Mouse (Mus musculus): ENCODE data around the gene Uhrf1. TPM values are rescaled to one million over a fixed set of nuclear protein-coding genes. Genes with fewer than 3 reads are reported as not detected.
A peak's percentile ranks its signal among the peaks of the same experiment; 100 is the strongest.
"Not testable (repeated sequence)": the region's sequence is repeated elsewhere in the genome, so short reads cannot be mapped to it uniquely, and the experiment has no call there.

Uhrf1 gene
- 10 to 100 TPM in 1 of 2 experiments, 1 to 10 TPM in 1; 4.8 to 12.2 TPM for total RNA-seq (2021)
- long read RNA-seq, experiment 1, transcript Uhrf1-201 (17 exons, 3,586 nt), result major isoform, 5 of 16 reads
- long read RNA-seq, experiment 1, partial matches to known transcripts, result 3 of 16 reads
- long read RNA-seq, experiment 1, other reads (novel, unspliced or antisense), result 4 of 16 reads
- long read RNA-seq, experiment 2, partial matches to known transcripts, result 1 of 5 reads
- long read RNA-seq, experiment 2, other reads (novel, unspliced or antisense), result 1 of 5 reads

DNA sequence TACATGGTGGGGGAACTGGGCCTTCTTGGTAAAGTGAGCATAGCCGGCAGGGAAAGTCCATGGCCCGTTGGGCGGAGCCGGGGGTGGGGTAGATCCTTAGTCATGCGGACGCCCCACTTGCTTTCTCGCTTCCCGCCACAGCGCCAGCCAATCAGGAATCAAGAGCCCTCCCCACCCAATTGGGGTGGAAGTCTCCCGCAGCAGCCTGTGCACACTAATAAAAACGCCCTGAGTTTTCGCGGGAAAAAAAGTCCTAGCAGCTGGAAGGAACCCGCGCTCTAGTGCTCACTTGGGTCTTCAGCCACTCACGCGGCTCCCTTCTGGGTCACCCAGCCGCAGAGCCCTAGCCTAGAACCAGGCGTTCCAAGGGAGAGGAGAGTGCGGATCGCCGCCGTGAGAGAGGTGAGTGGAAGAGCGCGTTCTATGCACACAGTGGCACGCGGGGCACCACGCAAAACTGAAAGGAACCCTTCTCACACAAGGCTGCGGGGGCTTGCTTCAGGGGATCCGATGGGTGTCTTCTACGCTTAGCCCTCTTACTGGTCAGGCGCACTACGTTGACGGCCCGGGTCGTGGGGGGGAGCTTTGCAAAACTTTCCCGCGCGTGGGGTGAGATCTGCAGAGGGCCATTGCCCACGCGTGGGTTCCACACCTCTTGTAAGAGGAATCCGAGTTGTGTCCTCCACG, at the start of gene Uhrf1:
TSS of gene Uhrf1 (plus strand) at position 162 of the 687 bp plus-strand sequence.
- peak; percentile 74 to 81 for DNase-seq
- intact Hi-C loops (cut with DNase I), result no loop called here

GRCm38 (mm10) chr17:56254695-56255094, 48.4 kb upstream of the Uhrf1 start:
- intact Hi-C loops (cut with DNase I), result loop anchor here (1.0 to 10.0 kb wide), 3 partner anchors 58 to 300 kb away; partner anchors contain the start of genes Ebi3 and Yju2
- no peak for DNase-seq

GRCm38 (mm10) chr17:56255429-56255828, 47.7 kb upstream of the Uhrf1 start:
- intact Hi-C loops (cut with DNase I), result loop anchor here (1.0 to 10.0 kb wide), 3 partner anchors 59 to 301 kb away; partner anchors contain the start of genes Ebi3 and Yju2

DNA sequence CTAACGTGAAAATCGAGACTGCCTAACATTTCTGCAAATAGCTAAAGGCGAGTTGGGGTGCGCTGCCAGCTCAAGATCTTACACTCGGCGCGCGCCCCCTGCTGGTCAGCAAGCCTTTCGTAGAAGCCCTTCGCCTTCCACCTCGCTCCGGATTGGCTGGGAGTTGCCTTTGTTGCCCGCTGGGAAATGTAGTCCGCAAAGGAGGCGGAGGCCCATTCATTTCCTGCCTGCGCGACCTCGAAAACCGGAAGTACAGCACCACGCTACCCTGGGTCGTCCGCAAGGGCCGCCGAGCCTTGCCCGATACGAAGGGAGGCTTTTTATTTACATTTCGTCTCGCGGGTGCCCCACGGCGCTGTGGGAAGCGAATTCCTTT, 47.3 kb upstream of the Uhrf1 start:
- peak; percentile 99 for DNase-seq
- intact Hi-C loops (cut with DNase I), result loop anchor here (1.0 to 10.0 kb wide), 3 partner anchors 59 to 301 kb away; partner anchors contain the start of genes Ebi3 and Yju2

More at GRCm38 (mm10) chr17:56255429-56255828, 47.7 kb upstream of the Uhrf1 start:
- DNase-seq, result no peak

DNA sequence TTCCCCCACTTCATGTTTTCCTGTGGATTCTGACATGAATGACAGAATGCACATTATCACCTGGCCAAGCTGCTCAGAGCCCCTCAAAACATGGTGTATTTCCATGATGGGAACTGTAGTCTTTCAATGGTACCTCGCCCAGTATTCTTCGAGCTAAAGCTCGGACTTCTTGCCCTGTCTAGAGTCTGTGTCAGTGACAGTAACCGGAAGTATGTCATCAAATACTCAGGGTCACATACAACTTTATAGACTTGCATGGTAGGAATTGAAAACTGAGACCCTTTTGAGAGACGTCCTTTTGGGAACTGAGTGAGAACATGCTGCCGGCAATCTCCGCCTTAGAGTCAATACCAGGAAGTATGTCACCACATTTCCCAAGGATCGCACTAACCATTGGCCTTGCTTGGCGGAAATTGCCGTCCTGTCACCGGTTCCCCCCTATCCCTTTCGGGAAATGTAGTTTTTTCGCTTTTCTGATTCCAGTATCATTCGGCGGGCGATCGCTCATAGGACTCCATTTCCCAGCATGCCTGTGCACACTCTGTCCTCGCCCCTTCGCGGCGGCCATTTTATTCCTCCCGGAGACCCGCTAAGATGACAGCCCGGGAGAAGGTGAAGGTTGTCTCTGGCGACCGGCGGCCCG, 46.8 kb upstream of the Uhrf1 start, which contains the start of gene Fem1a:
TSS of gene Fem1a (plus strand) at position 572 of the 643 bp plus-strand sequence.
- DNase-seq, result peak; percentile 88 to 90
- intact Hi-C loops (cut with DNase I), result loop anchor here (10.0 kb wide), 1 partner anchor 302 kb away; the partner anchor contains the start of genes Ebi3 and Yju2

- DNase-seq, result no peak
- intact Hi-C loops (cut with DNase I), result loop anchor here (10.0 kb wide), 1 partner anchor 303 kb away; the partner anchor contains the start of genes Ebi3 and Yju2
Measured at GRCm38 (mm10) chr17:56257181-56257894, 45.8 kb upstream of the Uhrf1 start.

- intact Hi-C loops (cut with DNase I), result loop anchor here (10.0 kb wide), 1 partner anchor 303 kb away; the partner anchor contains the start of genes Ebi3 and Yju2
- not testable (repeated sequence) for DNase-seq
Measured at GRCm38 (mm10) chr17:56258269-56258668, 44.9 kb upstream of the Uhrf1 start.

DNA sequence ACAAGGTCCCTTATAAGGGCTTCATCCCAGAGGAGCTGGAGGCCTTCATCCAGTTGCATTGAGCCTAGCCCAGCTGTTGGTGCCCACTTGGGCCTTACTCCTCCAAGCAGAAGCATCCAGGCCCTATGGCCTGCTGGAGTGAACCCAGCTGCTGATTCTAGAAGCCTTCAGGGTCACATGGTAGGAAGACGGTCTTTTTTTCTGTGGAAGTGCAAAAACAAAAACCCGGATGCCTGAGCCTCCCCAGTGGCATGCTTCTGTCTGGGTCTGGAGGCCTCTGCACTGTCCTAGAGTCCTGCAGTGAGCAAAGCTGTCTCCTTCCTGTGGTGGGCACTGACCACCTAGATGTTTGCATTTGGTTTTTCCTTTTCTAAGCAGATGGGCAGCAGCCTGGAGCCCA, 44.3 kb upstream of the Uhrf1 start:
- not testable (repeated sequence) for DNase-seq
- intact Hi-C loops (cut with DNase I), result loop anchor here (10.0 kb wide), 1 partner anchor 304 kb away; the partner anchor contains the start of genes Ebi3 and Yju2

DNA sequence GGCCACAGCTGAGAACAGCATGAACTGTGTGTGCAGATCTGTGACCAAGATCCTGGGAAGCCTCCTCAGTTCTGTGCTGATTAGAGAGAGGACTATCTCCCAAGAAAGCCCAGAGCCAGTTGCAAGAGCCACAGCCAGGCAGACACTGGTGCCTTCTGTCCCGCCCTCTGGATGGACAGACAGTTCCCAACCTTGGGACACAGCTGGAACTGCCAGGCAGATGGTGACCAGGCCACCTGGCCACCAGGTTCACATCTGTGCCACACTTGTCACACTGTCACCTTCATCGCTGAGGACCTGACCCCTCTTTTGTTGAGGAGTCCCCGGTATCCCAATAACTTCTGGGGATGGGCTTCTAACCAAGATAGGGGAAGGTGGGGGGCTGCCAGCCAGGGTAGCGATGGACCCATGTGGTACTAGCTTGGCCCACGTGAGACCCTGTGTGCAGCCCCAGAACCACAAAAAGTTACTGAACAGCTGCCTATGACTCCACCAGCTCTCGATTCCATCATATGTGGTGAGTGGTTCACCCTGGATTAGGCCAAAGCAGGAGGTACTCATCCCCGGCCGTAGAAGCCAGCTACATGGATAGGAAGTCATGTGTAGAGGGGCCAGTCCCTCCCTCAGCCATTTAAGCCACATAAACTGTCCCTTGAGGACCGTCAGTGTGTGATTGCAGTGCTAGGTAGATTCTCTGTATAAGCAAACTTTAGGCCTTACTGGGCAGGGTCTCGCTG, 43.7 kb upstream of the Uhrf1 start:
- no peak for DNase-seq
- intact Hi-C loops (cut with DNase I), result loop anchor here (10.0 kb wide), 1 partner anchor 305 kb away; the partner anchor contains the start of genes Ebi3 and Yju2

DNA sequence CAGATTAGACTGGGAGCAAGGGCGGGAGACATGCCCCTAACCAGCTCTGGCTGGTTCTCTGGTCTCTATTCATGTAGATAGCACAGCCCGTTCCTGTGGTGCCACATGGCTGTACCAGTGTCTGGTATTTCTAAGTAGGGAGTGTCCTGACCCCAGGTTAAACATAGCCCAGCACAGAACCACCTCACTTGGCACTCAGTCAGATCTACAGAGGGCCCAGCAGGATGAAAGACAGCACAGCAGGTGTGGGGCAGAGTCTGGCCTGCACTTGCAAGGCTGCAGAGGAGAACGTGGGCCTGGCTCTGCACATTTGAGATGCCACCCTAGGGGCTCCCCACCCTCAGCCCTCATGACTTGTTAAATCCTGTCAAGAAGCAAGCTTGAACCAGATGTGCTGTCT, 42.0 kb upstream of the Uhrf1 start:
- DNase-seq, result peak; percentile 48 to 61

GRCm38 (mm10) chr17:56262645-56263094, 40.5 kb upstream of the Uhrf1 start:
- peak; percentile 53 to 69 for DNase-seq
- intact Hi-C loops (cut with DNase I), result no loop called here

More for the DNA sequence above, 42.0 kb upstream of the Uhrf1 start:
- intact Hi-C loops (cut with DNase I), result no loop called here

- intact Hi-C loops (cut with DNase I), result no loop called here
- DNase-seq, result peak; percentile 80 to 88
Measured at GRCm38 (mm10) chr17:56264020-56264419, 39.1 kb upstream of the Uhrf1 start.

GRCm38 (mm10) chr17:56265011-56265410, 38.1 kb upstream of the Uhrf1 start:
- DNase-seq, result no peak
- intact Hi-C loops (cut with DNase I), result no loop called here

GRCm38 (mm10) chr17:56265869-56266268, 37.3 kb upstream of the Uhrf1 start:
- no peak for DNase-seq
- intact Hi-C loops (cut with DNase I), result no loop called here

DNA sequence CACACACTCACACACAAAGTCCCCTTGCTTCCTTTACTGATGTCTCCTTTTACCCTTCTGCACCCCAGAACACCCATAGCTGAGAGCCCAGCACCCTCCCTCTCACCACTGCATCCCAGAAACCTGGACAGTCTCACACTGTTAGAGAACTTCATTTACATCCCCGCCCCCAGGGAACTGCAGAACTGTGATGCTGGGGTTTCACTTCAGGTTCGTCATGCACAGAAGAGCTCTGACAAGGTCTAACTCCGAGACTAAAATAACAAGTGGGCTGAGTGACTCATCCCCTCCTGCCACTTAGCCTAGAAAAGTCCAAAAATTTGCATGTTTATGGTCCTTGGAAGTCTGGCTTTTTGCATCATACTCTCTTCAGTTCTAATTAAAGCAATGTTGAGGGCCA, 36.9 kb upstream of the Uhrf1 start:
- no peak for DNase-seq
- intact Hi-C loops (cut with DNase I), result no loop called here

DNA sequence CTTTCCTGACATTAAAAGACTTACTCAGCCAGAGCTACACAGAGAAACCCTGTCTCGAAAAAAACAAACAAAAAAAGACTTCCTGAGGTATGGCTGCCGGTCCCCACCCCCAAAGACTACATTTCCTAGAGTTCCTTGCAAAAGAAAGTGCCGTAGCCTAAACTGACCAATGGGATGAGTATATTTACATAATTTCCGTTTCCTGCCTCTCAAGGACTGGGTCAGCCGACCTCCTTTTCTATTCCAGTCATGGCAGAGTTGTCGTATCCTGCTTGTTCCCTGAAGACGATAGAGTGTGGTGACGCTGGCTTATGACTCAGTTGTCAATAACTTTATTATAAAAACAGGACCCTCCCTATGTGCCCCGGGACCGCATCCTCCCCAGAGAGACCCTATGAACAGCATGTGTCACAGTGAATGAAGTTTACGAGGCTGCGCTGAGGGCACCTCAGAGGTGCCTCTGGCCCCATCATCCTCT, 33.9 kb upstream of the Uhrf1 start:
- intact Hi-C loops (cut with DNase I), result no loop called here

DNA sequence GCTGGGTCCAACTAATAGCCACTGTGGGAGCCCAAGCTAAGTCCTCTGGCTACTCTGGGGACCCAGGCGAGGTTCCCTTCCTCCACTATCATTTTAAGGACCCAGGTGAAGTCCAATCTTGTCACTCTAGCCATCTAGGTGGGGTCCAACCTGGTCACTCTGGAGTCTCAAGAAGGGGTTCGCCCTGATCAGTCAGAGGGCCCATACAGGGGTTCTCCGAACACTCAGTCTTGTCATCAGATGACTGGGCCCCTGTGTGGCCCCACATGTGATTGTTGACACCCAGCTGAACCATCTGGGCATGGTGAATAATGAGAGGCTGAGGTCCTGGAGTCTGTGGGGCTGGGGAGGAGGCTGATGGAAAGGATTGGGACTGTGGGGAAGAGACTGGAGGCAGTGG, 33.4 kb upstream of the Uhrf1 start:
- DNase-seq, result peak in 1 of 2 experiments; percentile 6
- intact Hi-C loops (cut with DNase I), result no loop called here

More for the DNA sequence above, 33.9 kb upstream of the Uhrf1 start:
- DNase-seq, result peak; percentile 40 to 63

DNA sequence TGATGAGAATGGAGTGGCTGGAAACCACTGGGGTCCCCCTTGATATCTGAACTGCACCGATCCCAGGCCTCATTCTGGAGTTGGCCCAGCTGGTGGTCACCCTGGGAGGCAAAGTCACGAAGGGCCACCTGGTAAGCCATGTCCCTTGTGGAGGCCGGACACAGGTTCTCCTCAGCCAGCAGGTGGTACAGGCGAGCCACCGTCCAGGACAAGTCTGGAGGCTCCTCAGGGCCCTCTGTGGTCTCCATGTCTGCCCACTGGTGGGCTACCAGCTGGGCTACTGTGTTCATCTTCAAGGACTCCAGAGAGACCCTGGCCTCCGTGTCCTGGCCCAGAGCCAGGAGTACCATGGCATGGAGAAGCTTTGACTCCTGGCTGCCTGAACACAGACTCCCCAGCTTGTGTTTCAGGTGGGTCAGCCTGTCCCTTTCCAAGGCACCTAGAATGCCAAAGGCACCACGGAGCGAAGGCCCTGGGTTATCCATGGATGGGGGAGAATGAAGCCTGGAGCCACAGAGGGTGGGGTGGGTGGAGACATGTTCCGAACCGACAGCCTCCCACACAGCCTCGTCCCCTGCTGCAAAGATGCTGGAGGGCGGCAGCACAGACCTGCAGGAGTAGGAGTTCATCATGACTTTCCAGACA, 31.4 kb upstream of the Uhrf1 start:
- no peak for DNase-seq
- intact Hi-C loops (cut with DNase I), result no loop called here
